Mouse (Mus musculus) 3134 (cell line): Measurements from ENCODE around the gene Fermt3.

ENCODE experiments used
- DNase-seq: peaks from one replicate; pipeline ENCODE4 v3.0.0-alpha.2; 2011; ENCODE audit warnings: low spot score; ENCODE audit not compliant: insufficient read length; ENCODE audit errors: extremely low read depth

Fermt3 gene

GRCm38 (mm10) chr19:6975537-6976521 lies 43.4 kb downstream of the Fermt3 start, which contains the start of gene Plcb3:
Gene Plcb3 (minus strand): TSS chr19:6976470.
- peak; percentile 72 for DNase-seq

- peak; percentile 85 for DNase-seq
Measured at GRCm38 (mm10) chr19:6974211-6975205, 44.8 kb downstream of the Fermt3 start, which contains the start of gene Ppp1r14b. Gene Ppp1r14b (plus strand): TSS chr19:6974968.

- no peak for DNase-seq
Measured at GRCm38 (mm10) chr19:6973581-6974190, 45.6 kb downstream of the Fermt3 start.

- DNase-seq = no peak
Measured at GRCm38 (mm10) chr19:6972247-6972917, 46.9 kb downstream of the Fermt3 start.

- peak; percentile 43 for DNase-seq
Measured at GRCm38 (mm10) chr19:6971644-6972043, 47.6 kb downstream of the Fermt3 start.

GRCm38 (mm10) chr19:6970460-6971085 lies 48.7 kb downstream of the Fermt3 start:
- DNase-seq = no peak

- DNase-seq = peak; percentile 77
Measured at GRCm38 (mm10) chr19:6969665-6970381, 49.4 kb downstream of the Fermt3 start.

- no peak for DNase-seq
Measured at GRCm38 (mm10) chr19:6969291-6969664, 50.0 kb downstream of the Fermt3 start.

GRCm38 (mm10) chr19:6968491-6969271 lies 50.6 kb downstream of the Fermt3 start:
- peak; percentile 43 for DNase-seq

- no peak for DNase-seq
Measured at GRCm38 (mm10) chr19:6956461-6956860, 62.8 kb downstream of the Fermt3 start.

- DNase-seq = no peak
Measured at GRCm38 (mm10) chr19:6955424-6955823, 63.8 kb downstream of the Fermt3 start.

- DNase-seq = peak; percentile 42
Measured at GRCm38 (mm10) chr19:6954046-6954445, 65.2 kb downstream of the Fermt3 start.

- DNase-seq = no peak
Measured at GRCm38 (mm10) chr19:6952712-6953037, 66.6 kb downstream of the Fermt3 start.

GRCm38 (mm10) chr19:6951994-6952711 lies 67.1 kb downstream of the Fermt3 start:
- DNase-seq = peak; percentile 82

GRCm38 (mm10) chr19:6951381-6951968 lies 67.8 kb downstream of the Fermt3 start:
- peak; percentile 88 for DNase-seq

- DNase-seq = peak; percentile 74
Measured at GRCm38 (mm10) chr19:6950613-6951153, 68.6 kb downstream of the Fermt3 start.

- no peak for DNase-seq
Measured at GRCm38 (mm10) chr19:6949951-6950350, 69.3 kb downstream of the Fermt3 start.
